Mouse (Mus musculus): ENCODE measurements around the gene Alg6.

GRCm38 (mm10) chr4:99752426-99752825 is 37.0 kb downstream of the Alg6 start:
- TF ChIP-seq CTCF (IDR thresholded peaks at IDR 0.05; ENCODE audit: extremely low read depth, insufficient read length, insufficient replicate concordance, low read depth, low read length) (no peak), POLR2A (IDR thresholded peaks at IDR 0.05; ENCODE audit: low read depth, low read length) (no peak)

Measured in small intestine, adult 2 months (tissue).